Mouse (Mus musculus) liver, embryonic 12.5 days (tissue): ENCODE data around the gene Gm30191. TPM values are rescaled to one million over a fixed set of nuclear protein-coding genes. Genes with fewer than 3 reads are reported as not detected.
"Not testable (repeated sequence)": the region's sequence is repeated elsewhere in the genome, so short reads cannot be mapped to it uniquely, and the experiment has no call there.

ENCODE experiments used
- ATAC-seq: fragments of 200-750 bp; cut with Nextera tagmentation; 2 replicates; pipeline ENCODE4 v1.8.0; 2017; ENCODE audit warnings: moderate number of reproducible peaks, mild to moderate bottlenecking, moderate library complexity
- H3K27ac ChIP-seq: fragments of 300-500 bp; sonication (generic); 2 replicates; pipeline ENCODE4 v1.5.1; 2016; ENCODE audit warnings: mild to moderate bottlenecking
- H3K27me3 ChIP-seq: fragments of 300-500 bp; sonication (generic); replicated peaks from 2 replicates; pipeline ENCODE4 v1.6.1; 2016; ENCODE audit warnings: mild to moderate bottlenecking, moderate library complexity
- H3K36me3 ChIP-seq: fragments of 300-500 bp; sonication (generic); 2 replicates; pipeline ENCODE4 v1.6.1; 2016; ENCODE audit warnings: mild to moderate bottlenecking, moderate library complexity
- H3K4me1 ChIP-seq: fragments of 300-500 bp; sonication (generic); 2 replicates; pipeline ENCODE4 v1.6.1; 2016
- H3K4me2 ChIP-seq: fragments of 300-500 bp; sonication (generic); 2 replicates; pipeline ENCODE4 v1.6.1; 2016; ENCODE audit warnings: mild to moderate bottlenecking, moderate library complexity
- H3K4me3 ChIP-seq: fragments of 300-500 bp; sonication (generic); 2 replicates; pipeline ENCODE4 v1.5.1; 2016; ENCODE audit warnings: mild to moderate bottlenecking, moderate library complexity
- H3K9ac ChIP-seq: fragments of 300-500 bp; sonication (generic); 2 replicates; pipeline ENCODE4 v1.6.1; 2016; ENCODE audit warnings: mild to moderate bottlenecking, moderate library complexity
- H3K9me3 ChIP-seq: fragments of 300-500 bp; sonication (generic); replicated peaks from 2 replicates; pipeline ENCODE4 v1.6.1; 2016; ENCODE audit warnings: mild to moderate bottlenecking, moderate library complexity
- WGBS: fragments of 180-500 bp; shearing (Covaris S2); methylation state at CpG from one replicate; pipeline ENCODE4 v1.1.7; 2016; ENCODE audit not compliant: insufficient replicate concordance; 5-methylcytosine and 5-hydroxymethylcytosine counted together
- polyA plus RNA-seq: library from polyadenylated mRNA; unstranded; fragments of >200 nt; fragmentation: Nextera tagmentation; extraction: Ambion mirVana; gene quantifications from 2 replicates; pipeline ENCODE4 v1.2.1, GENCODE M21; 2016

Gm30191 gene
- polyA plus RNA-seq, 1 experiment from 2014 or later = not detected

DNA sequence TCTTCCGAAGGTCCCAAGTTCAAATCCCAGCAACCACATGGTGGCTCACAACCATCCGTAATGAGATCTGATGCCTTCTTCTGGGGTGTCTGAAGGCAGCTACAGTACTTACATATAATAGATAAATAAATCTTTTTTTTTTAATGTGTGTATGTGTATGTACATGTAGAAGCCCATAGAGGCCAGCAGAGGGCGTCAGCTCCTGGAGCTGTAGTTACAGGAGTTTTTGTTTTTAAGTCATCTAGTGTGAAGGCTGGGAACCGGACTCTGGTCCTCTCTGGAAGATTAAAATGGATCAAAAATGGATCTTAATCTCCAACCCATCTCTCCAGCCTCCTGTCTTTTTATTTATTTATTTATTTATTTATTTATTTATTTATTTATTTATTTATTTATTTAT, 49.4 kb downstream of the Gm30191 start:
- 68% methylated on average over 4 of the region's 4 CpGs for WGBS
- H3K9ac ChIP-seq, H3K36me3 ChIP-seq, H3K27ac ChIP-seq, H3K4me2 ChIP-seq, H3K4me3 ChIP-seq, H3K4me1 ChIP-seq, ATAC-seq, H3K9me3 ChIP-seq: not testable (repeated sequence)
- H3K27me3 ChIP-seq = peaks cover 45% of the 10 kb centered on the region

DNA sequence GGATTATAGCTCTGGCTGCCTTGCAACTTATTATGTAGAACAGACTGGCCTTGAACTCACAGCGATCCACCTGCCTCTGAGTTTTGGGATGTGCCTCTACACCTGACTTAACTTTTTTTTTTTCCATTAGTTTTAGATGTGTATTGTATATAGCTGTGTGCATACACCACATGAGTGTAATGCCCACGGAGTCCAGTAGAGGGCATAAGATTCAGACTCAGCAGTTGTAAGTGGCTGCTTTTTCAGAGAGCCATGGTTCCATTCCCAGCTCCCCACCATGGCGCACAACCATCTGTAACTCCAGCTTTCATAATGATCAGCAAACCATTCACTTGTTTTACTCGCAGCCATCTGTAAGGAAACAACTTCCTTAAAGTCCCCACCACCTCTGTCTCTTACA, 49.8 kb downstream of the Gm30191 start:
- 76% methylated on average over 4 of the region's 4 CpGs for WGBS
- no peak for ATAC-seq
- Histone ChIP-seq H3K4me2 (no peak overlapping the region), H3K4me1 (no peaks in the 10 kb centered on the region), H3K27ac (no peak overlapping the region), H3K9me3 (0 out of 2 replicates have a peak, but pooled peaks cover 4% of the 10 kb centered on the region), H3K36me3 (no peaks in the 10 kb centered on the region), H3K9ac (no peak overlapping the region), H3K27me3 (peaks cover 45% of the 10 kb centered on the region), H3K4me3 (no peak overlapping the region)

DNA sequence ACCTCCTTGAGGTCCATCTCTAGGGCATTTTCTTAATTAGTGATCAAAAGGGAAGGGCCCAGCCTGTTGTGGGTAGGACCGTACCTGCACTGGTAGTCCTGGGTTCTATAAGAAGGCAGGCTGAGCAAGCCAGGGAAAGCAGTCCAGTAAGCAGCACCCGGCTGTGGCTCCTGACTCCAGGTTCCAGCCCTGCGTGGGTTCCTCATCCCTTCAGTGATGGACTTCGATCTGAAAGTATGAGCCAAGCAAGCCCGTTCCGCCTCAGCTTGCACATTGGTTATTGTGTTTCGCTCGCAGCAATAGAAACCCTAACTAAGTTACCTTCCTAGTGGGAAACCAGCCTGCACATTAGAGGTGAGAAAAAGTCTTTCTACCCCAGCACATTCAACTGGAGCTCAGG, 50.6 kb downstream of the Gm30191 start:
- no peak overlapping the region for H3K4me2 ChIP-seq
- WGBS = 81% methylated on average over 8 of the region's 8 CpGs
- no peak overlapping the region for H3K9ac ChIP-seq
- H3K27ac ChIP-seq = no peak overlapping the region
- no peak for ATAC-seq
- H3K9me3 ChIP-seq = 0 out of 2 replicates have a peak, but pooled peaks cover 4% of the 10 kb centered on the region
- H3K4me3 ChIP-seq = no peak overlapping the region
- peaks cover 43% of the 10 kb centered on the region for H3K27me3 ChIP-seq
- no peaks in the 10 kb centered on the region for H3K36me3 ChIP-seq
- H3K4me1 ChIP-seq = no peaks in the 10 kb centered on the region

DNA sequence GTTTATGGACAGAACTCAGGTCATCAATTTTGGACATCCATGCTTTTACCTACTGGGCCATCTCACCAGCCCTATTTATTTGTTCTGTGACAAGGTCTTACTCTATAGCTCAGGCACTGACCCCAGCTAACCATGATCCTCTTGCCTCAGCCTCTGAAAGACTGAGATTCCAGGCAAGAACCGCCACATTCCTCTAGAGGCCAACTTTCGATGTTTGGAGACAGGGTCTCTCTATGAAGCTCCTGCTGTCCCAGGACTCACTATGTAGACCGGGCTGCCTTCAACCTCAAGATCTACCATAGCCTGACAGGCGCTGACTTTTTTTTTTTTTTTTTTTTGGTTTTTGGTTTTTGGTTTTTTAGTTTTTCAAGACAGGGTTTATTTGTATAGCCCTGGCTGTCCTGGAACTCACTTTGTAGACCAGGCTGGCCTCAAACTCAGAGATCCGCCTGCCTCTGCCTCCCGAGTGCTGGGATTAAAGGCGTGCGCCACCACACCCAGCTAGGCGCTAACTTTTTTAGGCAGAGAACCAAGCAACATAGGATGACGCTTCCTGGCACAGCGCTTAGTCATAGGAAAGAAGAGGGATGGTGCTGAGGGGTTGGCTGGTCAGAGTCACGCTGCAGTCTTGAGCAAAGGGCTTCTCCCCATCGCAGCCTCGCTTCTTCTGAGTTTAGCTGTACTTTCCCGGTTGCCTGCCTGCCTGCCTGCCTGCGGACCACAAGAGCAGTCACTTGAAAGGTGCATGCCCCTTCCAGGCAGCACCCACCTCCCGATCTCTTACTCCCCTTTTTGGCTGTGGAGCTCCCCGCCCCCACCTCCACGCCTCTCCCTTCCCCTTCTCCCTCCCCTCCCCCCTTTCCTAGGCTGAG, 52.1 kb downstream of the Gm30191 start:
- H3K27ac ChIP-seq = no peak overlapping the region
- WGBS = 55% methylated on average over 19 of the region's 19 CpGs

DNA sequence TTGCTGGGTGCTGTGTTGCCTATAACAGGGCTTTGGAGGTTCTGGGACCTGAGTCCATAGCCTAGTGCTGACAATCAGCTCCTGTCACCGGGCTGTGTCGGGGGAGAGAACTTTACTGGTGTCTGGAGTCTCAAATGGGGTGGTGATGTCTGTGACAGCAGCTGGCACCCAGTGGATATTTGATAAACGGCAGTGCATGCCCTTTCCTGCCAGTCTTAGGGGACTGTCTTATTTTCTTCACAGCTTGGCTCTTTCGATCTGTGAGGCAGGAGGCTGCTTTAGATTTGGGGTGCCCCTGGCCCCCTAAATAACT, 52.7 kb downstream of the Gm30191 start:
- no peak overlapping the region for H3K9ac ChIP-seq
- no peak overlapping the region for H3K4me3 ChIP-seq
- no peak overlapping the region for H3K4me2 ChIP-seq
- no peak for ATAC-seq
- H3K4me1 ChIP-seq = no peaks in the 10 kb centered on the region
- no peaks in the 10 kb centered on the region for H3K36me3 ChIP-seq
- 0 out of 2 replicates have a peak, but pooled peaks cover 4% of the 10 kb centered on the region for H3K9me3 ChIP-seq
- 34% methylated on average over 4 of the region's 4 CpGs for WGBS
- peaks cover 24% of the 10 kb centered on the region for H3K27me3 ChIP-seq
- no peak overlapping the region for H3K27ac ChIP-seq

More for the DNA sequence above, 52.1 kb downstream of the Gm30191 start:
- no peak for ATAC-seq
- Histone ChIP-seq H3K9ac (no peak overlapping the region), H3K4me2 (no peak overlapping the region), H3K36me3 (no peaks in the 10 kb centered on the region), H3K27me3 (peaks cover 28% of the 10 kb centered on the region), H3K4me3 (no peak overlapping the region), H3K4me1 (no peaks in the 10 kb centered on the region), H3K9me3 (0 out of 2 replicates have a peak, but pooled peaks cover 4% of the 10 kb centered on the region)

Other genes starting within 250 kb of the Gm30191 start
- 24.5 and 25.6 TPM in 2 replicates for gene Dhdds, start 246.0 kb upstream of the Gm30191 start, polyA plus RNA-seq
- 4.2 and 5.8 TPM in 2 replicates for gene Lin28a, start 228.1 kb upstream of the Gm30191 start, polyA plus RNA-seq
- gene Zfp683, start 193.1 kb upstream of the Gm30191 start, polyA plus RNA-seq = not detected in 2 replicates
- 0.71 and 0.82 TPM in 2 replicates for gene Crybg2, start 186.1 kb upstream of the Gm30191 start, polyA plus RNA-seq
- 18.5 and 21.5 TPM in 2 replicates for gene Cd52, start 151.9 kb upstream of the Gm30191 start, polyA plus RNA-seq
- 3.4 and 3.7 TPM in 2 replicates for gene Ubxn11, start 144.4 kb upstream of the Gm30191 start, polyA plus RNA-seq
- gene Sh3bgrl3, start 118.1 kb upstream of the Gm30191 start, polyA plus RNA-seq = 187 and 205 TPM in 2 replicates
- gene Cep85, start 59.8 kb upstream of the Gm30191 start, polyA plus RNA-seq = 37.5 and 38.0 TPM in 2 replicates
- not detected in 2 replicates for gene Gm7534, start 43.9 kb upstream of the Gm30191 start, polyA plus RNA-seq
- not detected in 2 replicates for gene Catsper4, start 19.6 kb upstream of the Gm30191 start, polyA plus RNA-seq
- 0.19 TPM in 1 of 2 replicates, not detected in the other for gene Cnksr1, start 8.5 kb upstream of the Gm30191 start, polyA plus RNA-seq
- 0.30 and 0.48 TPM in 2 replicates for gene E130218I03Rik, start 3.3 kb upstream of the Gm30191 start, polyA plus RNA-seq
- 15.7 and 16.5 TPM in 2 replicates for gene Zfp593, start 1.3 kb upstream of the Gm30191 start, polyA plus RNA-seq
- gene Grrp1, start 7.2 kb downstream of the Gm30191 start, polyA plus RNA-seq = 1.5 and 1.8 TPM in 2 replicates
- gene Pdik1l, start 41.0 kb downstream of the Gm30191 start, polyA plus RNA-seq = 14.9 and 16.4 TPM in 2 replicates
- gene Trim63, start 68.2 kb downstream of the Gm30191 start, polyA plus RNA-seq = 0.20 and 0.23 TPM in 2 replicates
- not detected in 2 replicates for gene Slc30a2, start 96.2 kb downstream of the Gm30191 start, polyA plus RNA-seq
- 0.25 and 0.36 TPM in 2 replicates for gene Extl1, start 136.9 kb downstream of the Gm30191 start, polyA plus RNA-seq
- gene Pafah2, start 149.4 kb downstream of the Gm30191 start, polyA plus RNA-seq = 4.7 and 5.2 TPM in 2 replicates
- gene Stmn1, start 221.4 kb downstream of the Gm30191 start, polyA plus RNA-seq = 558 and 570 TPM in 2 replicates
- 6.5 and 7.2 TPM in 2 replicates for gene Paqr7, start 249.8 kb downstream of the Gm30191 start, polyA plus RNA-seq